Mouse (Mus musculus): ENCODE measurements at regions not wholly inside any gene's neighbourhood (a gene's known extent, or its start where the extent isn't known, plus 50 kb on each side); places are given as distances from the start of the nearest gene placed in this dataset.
A peak's percentile ranks its signal among the peaks of the same experiment; 100 is the strongest.

DNA sequence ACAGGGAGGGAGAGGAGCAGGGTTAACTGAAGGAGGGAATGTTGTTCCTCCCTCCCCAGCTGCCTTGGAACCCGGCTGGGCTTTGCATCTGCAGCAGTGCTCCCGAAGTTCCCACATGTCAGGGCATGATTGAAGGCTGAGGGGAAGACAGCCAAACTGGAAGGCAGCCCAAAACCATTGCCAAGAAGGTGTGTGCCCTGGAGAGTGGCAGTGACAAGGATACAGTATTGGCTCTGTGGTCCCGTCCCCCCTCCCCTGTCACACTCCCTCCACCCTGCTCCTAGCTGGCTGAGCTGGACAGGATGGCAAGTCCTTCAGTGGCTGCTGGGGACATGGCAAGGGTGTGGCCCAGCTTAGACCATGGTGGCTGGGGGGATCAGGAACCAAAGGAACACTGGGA is 79.1 kb downstream of the Cyp26b1 start:
- TF ChIP-seq CTCF (conservative IDR thresholded peaks at IDR 0.05), result no peak

DNA sequence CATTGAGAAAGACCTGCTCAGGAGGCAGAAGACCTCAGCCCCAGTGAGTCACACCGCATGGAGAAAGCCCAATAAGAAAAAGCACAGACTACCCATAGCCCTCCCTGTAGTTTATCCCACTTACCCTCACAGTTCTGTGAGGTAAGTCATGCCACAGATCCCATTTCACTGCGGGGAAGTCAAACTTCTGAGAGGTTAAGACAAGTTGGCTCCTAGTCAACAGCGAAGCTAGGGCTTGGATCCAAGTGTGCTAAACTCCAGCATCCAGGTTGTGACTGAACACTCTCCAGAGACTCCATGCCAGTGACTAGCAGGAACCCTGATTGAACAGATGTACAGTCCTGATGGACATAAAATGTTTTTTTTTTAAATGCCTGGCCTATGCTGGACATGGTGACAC is 85.1 kb downstream of the Cyp26b1 start:
- Histone ChIP-seq H3K4me3 (no peak overlapping the region), H3K27ac (no peak overlapping the region)
- no peak for TF ChIP-seq CTCF (conservative IDR thresholded peaks at IDR 0.05)
- no peak for DNase-seq (ENCODE audit: low spot score in 2 of 2)

More for the DNA sequence above, 79.1 kb downstream of the Cyp26b1 start:
- no peak for DNase-seq (ENCODE audit: low spot score in 2 of 2)
- Histone ChIP-seq H3K27ac (no peak overlapping the region), H3K4me3 (no peak overlapping the region)

- Histone ChIP-seq H3K4me3 (no peak overlapping the region), H3K27ac (no peak overlapping the region)
- peak; percentile 45 for TF ChIP-seq CTCF (conservative IDR thresholded peaks at IDR 0.05)
- DNase-seq (ENCODE audit: low spot score in 2 of 2), result no peak
These were observed 87.0 kb downstream of the Cyp26b1 start for GRCm38 (mm10) chr6:84506675-84507074.

- no peak overlapping the region for H3K4me3 ChIP-seq
- no peak overlapping the region for H3K27ac ChIP-seq
- no peak for TF ChIP-seq CTCF (conservative IDR thresholded peaks at IDR 0.05)
- DNase-seq (ENCODE audit: low spot score in 2 of 2), result no peak
These were observed 93.3 kb downstream of the Cyp26b1 start for GRCm38 (mm10) chr6:84500255-84500886.

- DNase-seq (ENCODE audit: low spot score in 2 of 2), result no peak
- no peak for TF ChIP-seq CTCF (conservative IDR thresholded peaks at IDR 0.05)
- Histone ChIP-seq H3K4me3 (no peak overlapping the region), H3K27ac (no peak overlapping the region)
These were observed 95.6 kb downstream of the Cyp26b1 start for GRCm38 (mm10) chr6:84498076-84498475.

DNA sequence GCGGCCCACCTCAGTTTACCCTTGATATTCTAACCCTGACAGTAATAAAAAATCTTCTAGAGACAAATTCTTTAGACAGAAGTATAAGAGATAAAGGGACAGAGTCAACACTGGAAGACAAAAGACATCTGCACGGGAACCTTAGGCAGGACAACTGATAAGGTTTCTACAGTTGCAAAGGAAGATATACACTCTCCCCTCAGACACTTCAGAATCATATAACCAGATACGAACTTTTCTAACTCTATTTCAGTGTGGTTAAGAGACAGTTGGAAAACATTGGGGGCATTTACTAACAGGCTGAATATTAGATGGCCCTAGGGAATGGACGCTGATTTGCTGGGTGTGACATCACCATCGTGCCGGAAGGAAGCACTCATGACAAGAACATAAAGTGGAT is 100.0 kb downstream of the Cyp26b1 start:
- no peak for TF ChIP-seq CTCF (conservative IDR thresholded peaks at IDR 0.05)

GRCm38 (mm10) chr6:84493169-84493568 is 100.5 kb downstream of the Cyp26b1 start:
- TF ChIP-seq CTCF (conservative IDR thresholded peaks at IDR 0.05), result no peak
- DNase-seq (ENCODE audit: low spot score in 2 of 2), result no peak
- Histone ChIP-seq H3K4me3 (no peak overlapping the region), H3K27ac (no peak overlapping the region)

More for the DNA sequence above, 100.0 kb downstream of the Cyp26b1 start:
- Histone ChIP-seq H3K27ac (no peak overlapping the region), H3K4me3 (no peak overlapping the region)
- no peak for DNase-seq (ENCODE audit: low spot score in 2 of 2)

DNA sequence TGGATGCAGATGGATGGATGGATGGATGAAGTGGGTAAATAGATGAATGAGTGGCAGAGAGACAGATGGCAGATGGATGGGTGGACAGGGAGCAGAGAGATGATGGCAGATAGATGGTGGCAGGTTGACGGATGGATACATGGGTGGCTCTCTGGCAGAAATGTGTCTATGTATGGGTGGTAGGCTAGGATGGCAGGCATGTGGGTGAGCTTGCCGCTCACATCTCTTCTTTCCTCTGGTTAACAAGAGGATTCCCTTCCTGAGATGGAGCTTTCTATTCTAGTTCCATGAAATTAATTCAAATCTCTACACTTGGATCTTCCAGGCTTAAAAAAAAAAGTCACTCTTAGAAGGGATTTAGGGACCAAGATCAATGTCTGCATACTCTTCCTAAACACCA is 101.1 kb downstream of the Cyp26b1 start:
- DNase-seq (ENCODE audit: low spot score in 2 of 2), result no peak
- Histone ChIP-seq H3K4me3 (no peak overlapping the region), H3K27ac (no peak overlapping the region)
- no peak for TF ChIP-seq CTCF (conservative IDR thresholded peaks at IDR 0.05)

GRCm38 (mm10) chr6:84491106-84491505 is 102.6 kb downstream of the Cyp26b1 start:
- TF ChIP-seq CTCF (conservative IDR thresholded peaks at IDR 0.05), result no peak
- H3K27ac ChIP-seq, result no peak overlapping the region
- no peak overlapping the region for H3K4me3 ChIP-seq
- DNase-seq (ENCODE audit: low spot score in 2 of 2), result no peak

DNA sequence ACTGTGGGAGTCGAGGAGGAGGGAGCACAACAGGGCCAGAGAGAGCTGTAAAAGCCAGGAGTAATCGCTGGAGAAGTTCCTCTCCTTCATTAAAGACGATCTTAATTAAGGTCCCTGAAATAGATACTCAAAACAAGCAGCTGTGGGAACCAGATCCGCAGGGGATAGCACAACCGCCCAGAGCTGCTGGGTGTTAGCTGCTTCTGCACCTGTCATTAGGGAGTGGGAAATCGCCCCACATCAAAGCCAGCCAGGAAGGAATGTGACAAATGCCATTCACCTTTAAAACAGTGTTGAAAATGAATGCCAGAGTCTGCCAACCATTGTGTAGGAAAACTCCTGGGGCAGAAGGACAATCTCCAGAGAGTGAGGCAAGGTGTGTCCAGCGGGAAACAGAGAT is 112.5 kb downstream of the Cyp26b1 start:
- no peak for DNase-seq (ENCODE audit: low spot score in 2 of 2)
- Histone ChIP-seq H3K4me3 (no peak overlapping the region), H3K27ac (no peak overlapping the region)
- no peak for TF ChIP-seq CTCF (conservative IDR thresholded peaks at IDR 0.05)

- TF ChIP-seq CTCF (conservative IDR thresholded peaks at IDR 0.05), result no peak
- Histone ChIP-seq H3K4me3 (no peak overlapping the region), H3K27ac (no peak overlapping the region)
- DNase-seq (ENCODE audit: low spot score in 2 of 2), result no peak
These were observed 116.6 kb downstream of the Cyp26b1 start for GRCm38 (mm10) chr6:84477072-84477471.

DNA sequence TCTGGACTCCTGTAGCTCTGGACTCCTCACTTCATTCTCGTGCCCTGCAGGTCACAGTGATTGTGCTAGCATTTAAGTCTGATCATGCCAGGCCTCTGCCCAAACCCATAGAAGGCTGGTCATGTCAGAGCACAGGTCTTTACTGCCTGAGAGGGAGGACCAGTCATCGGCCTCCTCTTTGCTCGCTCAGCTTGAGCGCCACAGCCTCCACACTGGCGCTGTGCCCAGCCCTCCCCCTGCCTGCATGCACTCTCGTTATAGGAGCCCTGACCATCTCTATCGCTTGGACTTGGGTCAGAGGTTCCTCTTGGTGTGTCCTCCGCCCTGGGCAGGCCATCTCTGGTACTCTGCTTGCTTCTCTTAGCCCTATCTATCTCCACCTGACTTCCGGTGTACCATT is 117.2 kb downstream of the Cyp26b1 start:
- DNase-seq (ENCODE audit: low spot score in 2 of 2), result peak in 1 of 2 experiments; percentile 13
- Histone ChIP-seq H3K4me3 (no peak overlapping the region), H3K27ac (no peak overlapping the region)
- TF ChIP-seq CTCF (conservative IDR thresholded peaks at IDR 0.05), result no peak

GRCm38 (mm10) chr6:84474835-84475234 is 118.9 kb downstream of the Cyp26b1 start:
- TF ChIP-seq CTCF (conservative IDR thresholded peaks at IDR 0.05), result no peak
- Histone ChIP-seq H3K27ac (no peak overlapping the region), H3K4me3 (no peak overlapping the region)
- DNase-seq (ENCODE audit: low spot score in 2 of 2), result no peak

DNA sequence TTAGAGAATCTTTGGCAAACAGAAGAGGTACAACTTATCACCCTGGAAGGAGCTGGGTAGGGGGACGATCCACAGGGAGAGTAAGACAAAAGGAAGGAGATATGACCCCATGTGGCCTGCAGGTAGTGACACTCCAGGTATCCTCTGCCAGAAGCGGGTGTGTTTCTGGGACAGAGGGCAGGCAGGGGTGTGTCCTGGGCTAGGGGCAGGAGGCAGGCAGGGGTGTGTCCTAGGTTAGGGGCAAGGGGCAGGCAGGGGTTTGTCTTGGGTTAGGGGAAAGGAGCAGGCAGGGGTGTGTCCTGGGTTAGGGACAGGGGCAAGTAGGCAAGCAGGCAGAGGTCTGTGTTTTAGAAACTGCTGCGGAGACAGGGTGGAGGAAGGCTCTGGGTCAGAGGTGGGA is 120.5 kb downstream of the Cyp26b1 start:
- no peak for TF ChIP-seq CTCF (conservative IDR thresholded peaks at IDR 0.05)
- Histone ChIP-seq H3K4me3 (no peak overlapping the region), H3K27ac (no peak overlapping the region)
- DNase-seq (ENCODE audit: low spot score in 2 of 2), result no peak

GRCm38 (mm10) chr6:84472287-84472686 is 121.4 kb downstream of the Cyp26b1 start:
- H3K27ac ChIP-seq, result no peak overlapping the region
- DNase-seq (ENCODE audit: low spot score in 2 of 2), result no peak
- TF ChIP-seq CTCF (conservative IDR thresholded peaks at IDR 0.05), result peak; percentile 58
- H3K4me3 ChIP-seq, result no peak overlapping the region
